Mouse (Mus musculus) kidney, adult 2 months (tissue): ENCODE data around the gene Tmigd1. TPM values are rescaled to one million over a fixed set of nuclear protein-coding genes. Genes with fewer than 3 reads are reported as not detected.

ENCODE experiments used
- DNase-seq: peaks from one replicate; pipeline ENCODE4 v3.0.0; 2021
- H3K27ac ChIP-seq: fragments of 200-500 bp; 2 replicates; pipeline ENCODE4 v1.5.1; 2012; ENCODE audit warnings: low read depth, low read length, control low read depth, inconsistent platforms; ENCODE audit not compliant: insufficient read depth
- H3K27me3 ChIP-seq: fragments of 200-500 bp; replicated peaks from 2 replicates; pipeline ENCODE4 v1.6.1; 2012; ENCODE audit warnings: mild to moderate bottlenecking, moderate library complexity, low read length, inconsistent platforms; ENCODE audit not compliant: control insufficient read depth, insufficient read depth
- H3K36me3 ChIP-seq: fragments of 200-500 bp; 2 replicates; pipeline ENCODE4 v1.6.1; 2012; ENCODE audit warnings: mild to moderate bottlenecking, moderate library complexity, low read length, inconsistent platforms; ENCODE audit not compliant: control insufficient read depth, insufficient read depth
- H3K4me1 ChIP-seq: fragments of 200-500 bp; 2 replicates; pipeline ENCODE4 v1.6.1; 2011; ENCODE audit warnings: low read length; ENCODE audit not compliant: control insufficient read depth, insufficient read depth
- H3K4me3 ChIP-seq: fragments of 200-500 bp; 2 replicates; pipeline ENCODE4 v1.5.1; 2011; ENCODE audit warnings: mild to moderate bottlenecking, low read depth, low read length, control low read depth; ENCODE audit not compliant: insufficient read depth
- CTCF ChIP-seq: fragments of 200-500 bp; conservative IDR thresholded peaks from 2 replicates; pipeline ENCODE4 v1.5.1; 2011; ENCODE audit warnings: low read depth, mild to moderate bottlenecking, control low read depth, low read length, moderate library complexity, mixed read lengths; ENCODE audit not compliant: insufficient read depth, insufficient read length
- POLR2A ChIP-seq: fragments of 200-500 bp; IDR thresholded peaks from one replicate; pipeline ENCODE4 v1.6.1; 2011; ENCODE audit warnings: low read depth, low read length, control low read depth
- WGBS: fragments of 180-500 bp; shearing (Covaris S2); methylation state at CpG from one replicate; pipeline ENCODE4 v1.1.7; 2018; 5-methylcytosine and 5-hydroxymethylcytosine counted together
- polyA plus RNA-seq: library from polyadenylated mRNA; depleted of rRNA; stranded (reverse); fragments of >200 nt; gene quantifications from 2 replicates; pipeline ENCODE4 v1.2.3, GENCODE M21; 2012

Gene Tmigd1
- polyA plus RNA-seq, 1 experiment = 36.1 TPM

DNA sequence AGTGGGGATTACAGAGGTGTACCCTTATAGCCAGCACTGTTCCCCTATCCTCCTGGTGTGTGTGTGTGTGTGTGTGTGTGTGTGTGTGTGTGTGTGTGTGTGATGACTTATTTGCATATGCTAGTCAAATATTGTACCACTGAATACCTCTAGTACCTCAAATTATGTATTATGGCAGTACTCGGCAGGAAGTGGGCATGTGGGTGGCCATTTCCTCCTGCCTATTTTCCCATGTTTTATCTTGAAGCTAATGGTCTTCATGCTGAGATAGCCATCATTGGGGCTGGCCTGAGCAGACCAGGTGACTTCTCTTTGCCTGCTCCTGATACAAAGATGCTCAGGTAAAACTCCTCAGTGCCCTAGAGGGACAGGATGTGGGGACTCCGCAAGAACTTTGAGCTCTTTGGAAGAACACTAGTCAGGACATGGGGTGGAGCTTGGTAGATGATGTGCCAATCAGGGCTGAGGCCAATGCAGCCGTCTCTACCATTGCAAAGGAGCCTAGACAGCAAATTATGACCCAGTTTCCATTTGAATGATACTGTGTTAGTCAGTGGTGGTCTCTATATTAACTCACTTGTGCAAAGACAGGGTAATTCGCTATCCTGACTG is 10.1 kb upstream of the Tmigd1 start:
- Histone ChIP-seq H3K27ac (no peak overlapping the region), H3K36me3 (no peaks in the 10 kb centered on the region), H3K27me3 (no peaks in the 10 kb centered on the region), H3K4me1 (peaks cover 14% of the 10 kb centered on the region), H3K4me3 (no peak overlapping the region)
- WGBS = 79% methylated on average over 4 of the region's 4 CpGs
- TF ChIP-seq POLR2A (no peak), CTCF (no peak)
- no peak for DNase-seq

GRCm38 (mm10) chr11:76892972-76893371 is 9.0 kb upstream of the Tmigd1 start:
- Histone ChIP-seq H3K36me3 (no peaks in the 10 kb centered on the region), H3K27me3 (no peaks in the 10 kb centered on the region), H3K4me1 (peaks cover 19% of the 10 kb centered on the region), H3K27ac (peak overlapping the region; percentile 83), H3K4me3 (no peak overlapping the region)
- TF ChIP-seq CTCF (no peak), POLR2A (no peak)
- WGBS = 56% methylated on average over 3 of the region's 3 CpGs
- DNase-seq = no peak

- Histone ChIP-seq H3K27me3 (no peaks in the 10 kb centered on the region), H3K4me3 (no peak overlapping the region), H3K36me3 (no peaks in the 10 kb centered on the region), H3K4me1 (peaks cover 23% of the 10 kb centered on the region), H3K27ac (peak overlapping the region; percentile 83)
- DNase-seq = peak; percentile 84
- TF ChIP-seq CTCF (no peak), POLR2A (no peak)
- 16% methylated on average over 4 of the region's 4 CpGs for WGBS
These were observed 8.4 kb upstream of the Tmigd1 start for GRCm38 (mm10) chr11:76893570-76893969.

GRCm38 (mm10) chr11:76894240-76894639 is 7.7 kb upstream of the Tmigd1 start:
- H3K27ac ChIP-seq = peak overlapping the region; percentile 41
- H3K4me1 ChIP-seq = peaks cover 23% of the 10 kb centered on the region
- no peaks in the 10 kb centered on the region for H3K36me3 ChIP-seq
- DNase-seq = peak; percentile 81
- no peak overlapping the region for H3K4me3 ChIP-seq
- WGBS = 33% methylated on average over 5 of the region's 5 CpGs
- H3K27me3 ChIP-seq = no peaks in the 10 kb centered on the region
- TF ChIP-seq POLR2A (no peak), CTCF (peak; percentile 85)

DNA sequence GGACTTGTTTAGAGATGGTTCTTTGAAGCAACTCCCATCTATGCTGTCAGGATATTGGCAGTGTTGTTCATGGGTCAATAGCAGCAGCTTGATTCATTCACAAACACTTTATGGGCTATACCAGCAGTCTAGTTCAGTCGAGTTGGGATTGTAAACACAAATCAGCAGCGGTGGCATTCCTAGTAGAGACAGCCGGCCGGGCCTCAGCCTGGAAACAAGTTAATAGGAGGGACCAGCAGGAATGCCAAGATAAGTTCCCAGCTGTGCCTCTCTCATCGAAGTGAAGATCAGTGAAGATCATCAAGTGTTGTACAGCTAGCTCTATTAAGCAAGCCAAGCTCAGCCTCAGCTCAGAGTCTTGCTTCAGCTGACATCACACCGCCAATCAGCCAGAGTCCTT is 5.6 kb upstream of the Tmigd1 start:
- no peaks in the 10 kb centered on the region for H3K36me3 ChIP-seq
- no peaks in the 10 kb centered on the region for H3K27me3 ChIP-seq
- H3K4me3 ChIP-seq = no peak overlapping the region
- 0 out of 2 replicates have a peak overlapping the region, but pooled peaks have one; percentile 52 for H3K27ac ChIP-seq
- peaks cover 23% of the 10 kb centered on the region for H3K4me1 ChIP-seq
- DNase-seq = no peak
- TF ChIP-seq CTCF (no peak), POLR2A (no peak)
- 43% methylated on average over 6 of the region's 6 CpGs for WGBS

GRCm38 (mm10) chr11:76897126-76897525 is 4.8 kb upstream of the Tmigd1 start:
- WGBS = 58% methylated on average over 1 of the region's 1 CpGs
- no peak overlapping the region for H3K4me3 ChIP-seq
- no peaks in the 10 kb centered on the region for H3K27me3 ChIP-seq
- peak overlapping the region; percentile 70 for H3K27ac ChIP-seq
- no peak for TF ChIP-seq CTCF
- TF ChIP-seq POLR2A = no peak
- H3K4me1 ChIP-seq = peaks cover 23% of the 10 kb centered on the region
- peak; percentile 48 for DNase-seq
- H3K36me3 ChIP-seq = no peaks in the 10 kb centered on the region

- Histone ChIP-seq H3K4me1 (peaks cover 21% of the 10 kb centered on the region), H3K4me3 (no peak overlapping the region), H3K36me3 (no peaks in the 10 kb centered on the region), H3K27me3 (no peaks in the 10 kb centered on the region), H3K27ac (peak overlapping the region; percentile 52; the same call in 1 of the 2 replicates)
- no peak for TF ChIP-seq POLR2A
- TF ChIP-seq CTCF = no peak
- no peak for DNase-seq
- WGBS = 40% methylated on average over 3 of the region's 3 CpGs
These were observed 4.1 kb upstream of the Tmigd1 start for GRCm38 (mm10) chr11:76897871-76898270.
